Mouse (Mus musculus): ENCODE data around the gene Ltc4s. TPM values are rescaled to one million over a fixed set of nuclear protein-coding genes. Genes with fewer than 3 reads are reported as not detected.

The Ltc4s gene
- total RNA-seq, 2 experiments from 2014 or later = 3.1 to 4.1 TPM

GRCm38 (mm10) chr11:50205434-50205833, 33.0 kb downstream of the Ltc4s start:
- intact Hi-C loops (cut with DNase I) = no loop called here
- no peak for DNase-seq

GRCm38 (mm10) chr11:50203302-50203827, 35.1 kb downstream of the Ltc4s start:
- intact Hi-C loops (cut with DNase I) = no loop called here
- no peak for DNase-seq

DNA sequence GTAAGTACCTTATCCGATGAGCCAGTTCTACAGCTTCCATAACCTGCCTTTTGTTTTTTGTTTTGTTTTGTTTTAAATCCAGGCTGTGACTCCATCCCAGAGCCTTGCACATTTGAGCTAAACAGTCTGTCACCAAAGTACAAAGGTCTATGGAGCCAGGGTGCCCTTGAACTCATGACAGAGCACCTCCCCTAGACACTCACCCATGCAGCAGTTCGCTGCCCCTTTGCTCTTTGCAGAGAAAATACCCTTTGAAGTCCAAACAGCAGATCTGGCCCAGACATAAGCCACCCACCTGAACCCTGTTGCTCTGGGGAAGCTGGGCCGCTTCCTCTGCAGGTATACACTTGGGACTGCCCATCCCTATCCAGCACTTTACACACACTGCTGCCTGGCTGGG, 36.8 kb downstream of the Ltc4s start:
- intact Hi-C loops (cut with DNase I) = no loop called here

DNA sequence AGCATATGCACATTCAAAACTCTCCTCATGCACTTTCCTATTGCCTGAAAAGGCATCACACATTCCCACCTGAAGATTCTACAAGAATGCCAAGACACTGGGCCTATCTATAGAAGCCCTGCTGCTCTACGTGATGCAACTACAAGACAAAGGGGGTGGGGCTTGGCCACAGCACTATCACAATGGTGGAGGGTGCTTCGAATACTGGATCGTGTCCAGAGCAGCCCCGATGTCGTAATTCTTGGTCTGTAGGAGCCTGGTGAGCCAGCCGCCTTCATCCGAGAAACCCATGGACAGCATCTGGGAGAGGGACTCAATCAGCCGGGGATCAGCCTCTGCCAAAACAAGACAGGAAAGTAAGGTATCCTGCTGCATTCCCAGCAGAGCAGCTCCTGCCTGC, 37.8 kb downstream of the Ltc4s start:
- intact Hi-C loops (cut with DNase I) = no loop called here
- DNase-seq = no peak

More for the DNA sequence above, 36.8 kb downstream of the Ltc4s start:
- DNase-seq = no peak

- DNase-seq = no peak
- intact Hi-C loops (cut with DNase I) = no loop called here
Observed at GRCm38 (mm10) chr11:50198916-50199315, 39.5 kb downstream of the Ltc4s start.

DNA sequence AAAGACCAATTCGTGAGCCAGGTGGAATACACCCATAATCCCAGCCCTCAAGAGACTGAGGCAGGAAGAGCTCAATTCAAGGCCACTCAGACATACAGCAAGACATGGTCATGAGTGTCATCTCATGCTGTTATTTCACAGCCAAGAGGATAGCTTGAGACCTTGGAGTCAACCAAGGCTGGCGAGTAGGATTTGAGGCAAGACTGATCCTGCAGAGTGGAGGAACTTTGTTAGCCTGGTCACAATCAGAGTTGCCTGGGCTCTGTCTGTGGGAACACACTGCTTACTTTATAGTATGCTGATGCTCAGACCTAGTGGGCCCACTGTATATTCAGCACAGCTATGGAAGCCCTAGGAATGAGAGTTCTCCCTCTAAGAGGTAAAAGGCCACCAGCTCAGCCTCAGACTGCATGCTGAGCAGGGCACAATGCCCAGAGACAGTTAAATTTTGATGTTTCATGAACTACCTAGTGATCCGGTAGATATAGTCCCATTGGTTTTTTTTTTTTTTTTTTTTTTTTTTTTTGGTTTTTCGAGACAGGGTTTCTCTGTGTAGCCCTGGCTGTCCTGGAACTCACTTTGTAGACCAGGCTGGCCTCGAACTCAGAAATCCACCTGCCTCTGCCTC, 40.1 kb downstream of the Ltc4s start:
- intact Hi-C loops (cut with DNase I) = no loop called here
- no peak for DNase-seq

GRCm38 (mm10) chr11:50197500-50197899, 40.9 kb downstream of the Ltc4s start:
- DNase-seq = no peak
- intact Hi-C loops (cut with DNase I) = no loop called here

- DNase-seq = no peak
Observed at GRCm38 (mm10) chr11:50194793-50195192, 43.6 kb downstream of the Ltc4s start.

DNA sequence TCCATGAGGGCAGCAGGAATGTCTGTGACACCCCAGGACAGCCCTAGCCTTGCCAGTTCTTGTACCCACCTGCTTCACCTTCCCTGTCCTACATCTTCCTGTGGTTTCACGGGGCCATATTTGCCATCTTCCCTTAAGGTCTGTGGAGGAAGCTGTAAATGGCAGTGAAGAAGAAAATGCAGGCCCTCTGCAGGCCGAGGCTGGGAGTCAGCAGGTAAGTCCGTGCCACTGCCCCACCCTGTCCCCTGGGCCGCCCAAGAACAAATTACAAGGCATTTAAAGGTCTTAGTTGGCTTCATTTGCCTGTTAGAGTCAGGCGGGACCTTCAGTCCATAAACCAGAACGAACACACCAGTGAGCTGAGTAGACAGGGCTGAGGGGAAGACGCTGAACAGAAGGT, 44.3 kb downstream of the Ltc4s start:
- no peak for DNase-seq
- intact Hi-C loops (cut with DNase I) = no loop called here

More at GRCm38 (mm10) chr11:50194793-50195192, 43.6 kb downstream of the Ltc4s start:
- intact Hi-C loops (cut with DNase I) = no loop called here

GRCm38 (mm10) chr11:50192278-50192677, 46.1 kb downstream of the Ltc4s start:
- intact Hi-C loops (cut with DNase I) = no loop called here
- DNase-seq = no peak

GRCm38 (mm10) chr11:50190362-50190761, 48.1 kb downstream of the Ltc4s start:
- no peak for DNase-seq
- intact Hi-C loops (cut with DNase I) = no loop called here

- no peak for DNase-seq
- intact Hi-C loops (cut with DNase I) = no loop called here
Observed at GRCm38 (mm10) chr11:50188682-50189081, 49.7 kb downstream of the Ltc4s start.

Small RNA genes within 50 kb of the gene (microRNA-seq; reads per million reads assigned to microRNA genes)
- gene Mir6919 = 1.2 reads per million

Other genes starting within 250 kb of the Ltc4s start
- gene Rnf130, start 213.3 kb downstream of the Ltc4s start, total RNA-seq (2021) = 100 to 1,000 TPM; 104 to 106 TPM
- 10 to 100 TPM; 47.1 to 56.9 TPM for gene Tbc1d9b, start 107.2 kb downstream of the Ltc4s start, total RNA-seq (2021)
- 10 to 100 TPM; 19.1 to 20.3 TPM for gene Mrnip, start 64.2 kb downstream of the Ltc4s start, total RNA-seq (2021)
- 100 to 1,000 TPM; 262 to 293 TPM for gene Sqstm1, start 27.8 kb downstream of the Ltc4s start, total RNA-seq (2021)
- 100 to 1,000 TPM; 179 to 189 TPM for gene Mgat4b, start 27.7 kb downstream of the Ltc4s start, total RNA-seq (2021)
- gene Maml1, start 53.7 kb upstream of the Ltc4s start, total RNA-seq (2021) = 10 to 100 TPM; 11.9 to 12.5 TPM
- 100 to 1,000 TPM; 377 to 394 TPM for gene Canx, start 87.1 kb upstream of the Ltc4s start, total RNA-seq (2021)
- gene Cby3, start 115.8 kb upstream of the Ltc4s start, total RNA-seq (2021) = not detected
- gene Hnrnph1, start 138.4 kb upstream of the Ltc4s start, total RNA-seq (2021) = 100 to 1,000 TPM; 508 to 515 TPM
- 10 to 100 TPM; 21.3 to 22.5 TPM for gene Rufy1, start 192.5 kb upstream of the Ltc4s start, total RNA-seq (2021)

All from left cerebral cortex, postnatal 4 days (tissue).